Mouse (Mus musculus) ES-Bruce4 (cell line): Measurements from ENCODE around the gene Ltbp2. TPM values are rescaled to one million over a fixed set of nuclear protein-coding genes. Genes with fewer than 3 reads are reported as not detected.

Source experiments
- H3K27ac ChIP-seq: 2 replicates; pipeline ENCODE4 v1.5.1; 2012; ENCODE audit warnings: low read length, inconsistent platforms; ENCODE audit not compliant: insufficient read depth
- H3K27me3 ChIP-seq: 2 replicates; pipeline ENCODE4 v1.6.1; 2012; ENCODE audit warnings: mild to moderate bottlenecking, low read length, inconsistent platforms; ENCODE audit not compliant: control insufficient read depth, poor library complexity, insufficient read depth, severe bottlenecking
- H3K36me3 ChIP-seq: 2 replicates; pipeline ENCODE4 v1.6.1; 2012; ENCODE audit warnings: inconsistent platforms, mild to moderate bottlenecking, low read length, moderate library complexity; ENCODE audit not compliant: control insufficient read depth, poor library complexity, insufficient read depth, severe bottlenecking
- H3K4me1 ChIP-seq: one replicate; pipeline ENCODE4 v1.8.1; 2011; ENCODE audit warnings: low read length; ENCODE audit not compliant: control insufficient read depth, insufficient read depth
- H3K4me3 ChIP-seq: 2 replicates; pipeline ENCODE4 v1.5.1; 2011; ENCODE audit warnings: low read depth, mild to moderate bottlenecking, low read length
- H3K9ac ChIP-seq: 2 replicates; pipeline ENCODE4 v1.6.1; 2012; ENCODE audit warnings: low read depth, mild to moderate bottlenecking, inconsistent platforms; ENCODE audit not compliant: poor library complexity, severe bottlenecking
- H3K9me3 ChIP-seq: replicated peaks from 2 replicates; pipeline ENCODE4 v1.6.1; 2012; ENCODE audit warnings: mild to moderate bottlenecking, low read length, inconsistent platforms; ENCODE audit not compliant: control insufficient read depth, poor library complexity, insufficient read depth, severe bottlenecking
- CTCF ChIP-seq: IDR thresholded peaks from one replicate; pipeline ENCODE4 v1.8.1; 2011; ENCODE audit warnings: low read depth, low read length
- EP300 ChIP-seq: IDR thresholded peaks from 2 replicates; pipeline ENCODE4 v1.6.1; 2011; ENCODE audit warnings: low read depth, low read length; ENCODE audit not compliant: insufficient read depth
- POLR2A ChIP-seq: IDR thresholded peaks from one replicate; pipeline ENCODE4 v1.8.1; 2011; ENCODE audit warnings: low read length; ENCODE audit not compliant: insufficient read depth
- polyA plus RNA-seq: library from polyadenylated mRNA; stranded (reverse); fragments of >200 nt; gene quantifications from 2 replicates; pipeline ENCODE4 v1.2.4, GENCODE M21; 2011; ENCODE audit warnings: low read depth; ENCODE audit not compliant: missing spikeins, insufficient read depth, insufficient read length

The Ltbp2 gene
- polyA plus RNA-seq: 1.9 and 2.7 TPM in 2 replicates

DNA sequence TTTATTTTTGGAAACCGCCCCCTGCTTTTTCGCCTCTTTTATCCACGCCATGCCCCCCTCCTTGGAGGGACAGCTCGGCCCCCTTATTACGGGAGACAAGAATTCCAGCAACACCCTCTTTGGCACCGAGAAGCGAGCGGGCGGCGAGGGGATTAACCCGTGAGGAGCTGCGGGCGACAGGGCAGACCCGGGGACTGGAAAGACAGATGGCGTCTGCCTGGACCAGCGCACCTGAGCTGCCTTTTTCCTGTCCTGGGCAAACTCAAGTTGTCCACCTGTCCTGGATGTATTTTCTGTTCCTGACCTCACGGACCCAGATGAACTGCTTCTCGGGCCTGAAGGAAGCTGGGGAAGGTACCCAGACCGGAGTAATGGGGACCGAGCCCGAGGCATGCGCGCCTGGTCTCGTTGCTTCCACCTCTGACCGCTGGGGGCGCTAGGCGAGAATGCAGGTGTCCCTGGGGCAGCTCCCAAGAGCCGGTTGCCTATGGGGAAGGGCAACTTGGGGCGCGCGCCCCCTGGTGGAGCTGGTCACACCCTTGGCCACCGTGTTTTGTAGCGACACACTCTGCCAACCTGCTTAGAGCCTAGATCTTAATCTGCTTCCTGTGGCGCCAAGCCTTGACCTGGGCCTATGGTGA lies at the start of gene Ltbp2:
TSS of gene Ltbp2 (minus strand) at position 52 of the 641 bp plus-strand sequence.
- TF ChIP-seq EP300: no peak
- no peak for TF ChIP-seq POLR2A
- peak; percentile 98 for TF ChIP-seq CTCF
- Histone ChIP-seq H3K27ac (no peak within 1 kb of the TSS), H3K4me1 (no peaks in the 10 kb centered on the region), H3K36me3 (no peaks in the 10 kb centered on the region), H3K27me3 (peaks cover 6% of the 10 kb centered on the region; the same call in 1 of the 2 replicates), H3K4me3 (peak within 1 kb of the TSS; percentile 68), H3K9me3 (no peaks in the 10 kb centered on the region), H3K9ac (peak within 1 kb of the TSS; percentile 79)

GRCm38 (mm10) chr12:84924324-84924723 lies 48.0 kb upstream of the Ltbp2 start:
- no peak overlapping the region for H3K27ac ChIP-seq
- H3K4me3 ChIP-seq: no peak overlapping the region
- no peaks in the 10 kb centered on the region for H3K27me3 ChIP-seq
- no peak overlapping the region for H3K9ac ChIP-seq
- H3K9me3 ChIP-seq: no peaks in the 10 kb centered on the region
- TF ChIP-seq CTCF (no peak), EP300 (no peak), POLR2A (no peak)
- H3K36me3 ChIP-seq: no peaks in the 10 kb centered on the region; the same call in 1 of the 2 replicates
- no peaks in the 10 kb centered on the region for H3K4me1 ChIP-seq

DNA sequence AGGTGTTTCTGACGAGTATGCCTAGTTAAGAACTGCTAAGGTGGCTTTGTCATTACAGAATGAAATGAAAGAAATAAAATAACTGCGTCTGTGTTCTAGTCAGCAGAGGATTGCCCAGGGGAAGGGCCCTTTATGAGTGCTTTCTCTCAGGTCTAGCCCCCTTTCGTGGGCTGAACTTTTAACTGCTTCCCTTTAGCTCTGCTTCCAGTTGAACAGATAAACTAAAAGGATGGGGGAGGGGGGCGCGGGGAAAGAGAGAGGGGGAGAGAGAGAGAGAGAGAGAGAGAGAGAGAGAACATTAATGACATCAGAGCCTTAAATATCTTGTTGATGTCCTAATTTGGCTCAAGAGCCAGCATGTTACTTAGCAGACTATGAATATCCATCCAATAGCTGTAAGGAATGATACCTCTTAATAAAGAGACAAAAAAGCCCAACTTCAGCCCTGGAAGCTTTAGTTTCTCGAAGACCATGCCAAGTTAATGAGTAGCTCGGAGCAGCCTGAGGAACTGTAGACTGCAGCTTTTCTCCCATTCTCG lies 45.6 kb upstream of the Ltbp2 start:
- TF ChIP-seq EP300: no peak
- TF ChIP-seq CTCF: no peak
- H3K27me3 ChIP-seq: no peaks in the 10 kb centered on the region
- H3K9ac ChIP-seq: no peak overlapping the region
- H3K9me3 ChIP-seq: no peaks in the 10 kb centered on the region
- no peak overlapping the region for H3K27ac ChIP-seq
- no peaks in the 10 kb centered on the region; the same call in 1 of the 2 replicates for H3K36me3 ChIP-seq
- no peaks in the 10 kb centered on the region for H3K4me1 ChIP-seq
- no peak overlapping the region for H3K4me3 ChIP-seq

GRCm38 (mm10) chr12:84918809-84919208 lies 42.5 kb upstream of the Ltbp2 start:
- no peaks in the 10 kb centered on the region for H3K9me3 ChIP-seq
- H3K4me1 ChIP-seq: no peaks in the 10 kb centered on the region
- no peak overlapping the region for H3K9ac ChIP-seq
- H3K27me3 ChIP-seq: no peaks in the 10 kb centered on the region
- no peak overlapping the region for H3K4me3 ChIP-seq
- no peak overlapping the region for H3K27ac ChIP-seq
- TF ChIP-seq EP300: no peak
- no peak for TF ChIP-seq CTCF
- TF ChIP-seq POLR2A: no peak
- H3K36me3 ChIP-seq: no peaks in the 10 kb centered on the region; the same call in 1 of the 2 replicates

DNA sequence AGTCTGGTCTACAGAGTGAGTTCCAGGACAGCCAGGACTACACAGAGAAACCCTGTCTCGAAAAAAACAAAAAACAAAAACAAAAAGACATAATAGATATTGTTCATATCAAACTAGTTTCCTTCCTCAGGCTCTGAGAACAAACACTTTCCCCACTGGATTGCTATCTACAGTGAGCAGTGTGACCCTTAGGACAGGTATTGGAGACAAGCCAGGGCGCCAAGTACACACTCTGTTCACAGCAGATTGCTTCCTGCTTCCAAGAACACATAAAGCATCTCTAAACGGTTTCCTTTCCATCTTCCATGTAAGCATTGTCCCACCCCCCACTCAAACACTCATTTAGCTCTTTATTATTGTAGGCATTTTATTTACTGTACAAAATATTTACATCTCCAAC lies 41.5 kb upstream of the Ltbp2 start:
- H3K4me3 ChIP-seq: no peak overlapping the region
- H3K36me3 ChIP-seq: no peaks in the 10 kb centered on the region
- H3K4me1 ChIP-seq: no peaks in the 10 kb centered on the region
- H3K27me3 ChIP-seq: no peaks in the 10 kb centered on the region
- H3K9ac ChIP-seq: no peak overlapping the region
- TF ChIP-seq CTCF: no peak
- no peak for TF ChIP-seq POLR2A
- TF ChIP-seq EP300: no peak
- H3K27ac ChIP-seq: no peak overlapping the region
- H3K9me3 ChIP-seq: no peaks in the 10 kb centered on the region

- H3K27me3 ChIP-seq: no peaks in the 10 kb centered on the region
- no peak overlapping the region for H3K4me3 ChIP-seq
- H3K9me3 ChIP-seq: no peaks in the 10 kb centered on the region
- H3K4me1 ChIP-seq: no peaks in the 10 kb centered on the region
- H3K27ac ChIP-seq: no peak overlapping the region
- H3K9ac ChIP-seq: no peak overlapping the region
- TF ChIP-seq EP300: no peak
- TF ChIP-seq CTCF: no peak
- TF ChIP-seq POLR2A: no peak
- no peaks in the 10 kb centered on the region for H3K36me3 ChIP-seq
Observed at GRCm38 (mm10) chr12:84914959-84915358, 38.6 kb upstream of the Ltbp2 start.
